Mouse (Mus musculus) lung, postnatal 0 days (tissue): ENCODE results near the gene Nup88. TPM values are rescaled to one million over a fixed set of nuclear protein-coding genes. Genes with fewer than 3 reads are reported as not detected.

Experiments
- ATAC-seq: fragments of 200-750 bp; cut with Nextera tagmentation; 2 replicates; pipeline ENCODE4 v1.8.0; 2017; ENCODE audit warnings: moderate library complexity
- DNase-seq: peaks from one replicate; pipeline ENCODE4 v3.0.0-alpha.2; 2016; ENCODE audit warnings: low spot score
- H3K27ac ChIP-seq: fragments of 300-500 bp; sonication (generic); 2 replicates; pipeline ENCODE4 v1.5.1; 2014; ENCODE audit warnings: antibody characterized with exemption, mild to moderate bottlenecking, low read length, mixed read lengths
- H3K27me3 ChIP-seq: fragments of 300-500 bp; sonication (generic); replicated peaks from 2 replicates; pipeline ENCODE4 v1.6.1; 2014; ENCODE audit warnings: low read length, mixed read lengths; ENCODE audit not compliant: insufficient read depth
- H3K36me3 ChIP-seq: fragments of 300-500 bp; sonication (generic); 2 replicates; pipeline ENCODE4 v1.6.1; 2014; ENCODE audit warnings: low read length, mixed read lengths; ENCODE audit not compliant: insufficient read depth
- H3K4me1 ChIP-seq: fragments of 300-500 bp; sonication (generic); 2 replicates; pipeline ENCODE4 v1.6.1; 2014; ENCODE audit warnings: antibody characterized with exemption, low read depth, low read length, mixed read lengths; ENCODE audit not compliant: insufficient read depth
- H3K4me2 ChIP-seq: fragments of 300-500 bp; sonication (generic); replicated peaks from 2 replicates; pipeline ENCODE4 v1.6.1; 2014; ENCODE audit warnings: low read depth, mild to moderate bottlenecking, low read length, moderate library complexity, mixed read lengths
- H3K4me3 ChIP-seq: fragments of 300-500 bp; sonication (generic); 2 replicates; pipeline ENCODE4 v1.5.1; 2014; ENCODE audit warnings: low read depth, low read length
- H3K9ac ChIP-seq: fragments of 300-500 bp; sonication (generic); replicated peaks from 2 replicates; pipeline ENCODE4 v1.6.1; 2014; ENCODE audit warnings: low read depth, mild to moderate bottlenecking
- H3K9me3 ChIP-seq: fragments of 300-500 bp; sonication (generic); 2 replicates; pipeline ENCODE4 v1.6.1; 2016; ENCODE audit warnings: low read length, mixed read lengths
- CTCF ChIP-seq: IDR thresholded peaks from 2 replicates; pipeline ENCODE4 v1.5.1; 2016; ENCODE audit warnings: antibody characterized with exemption, mild to moderate bottlenecking
- EP300 ChIP-seq: IDR thresholded peaks from 2 replicates; pipeline ENCODE4 v1.6.1; 2016; ENCODE audit warnings: antibody characterized with exemption, mild to moderate bottlenecking, control low read depth
- WGBS: fragments of 180-500 bp; shearing (Covaris S2); extraction: QIAGEN DNeasy Blood & Tissue Kit; methylation state at CpG from one replicate; pipeline ENCODE4 v1.1.7; 2014; 5-methylcytosine and 5-hydroxymethylcytosine counted together
- polyA plus RNA-seq: library from polyadenylated mRNA; unstranded; fragments of >200 nt; fragmentation: Nextera tagmentation; extraction: Ambion mirVana; gene quantifications from 2 replicates; pipeline ENCODE4 v1.2.1, GENCODE M21; 2015

The Nup88 gene
- 56.6 and 58.0 TPM in 2 replicates for polyA plus RNA-seq

GRCm38 (mm10) chr11:70969821-70970559 lies at the start of gene Nup88, which contains the start of gene Rpain:
Gene Nup88, minus strand, starts transcription at chr11:70969973.
Gene Rpain, plus strand, starts transcription at chr11:70970213.
- under 1% methylated on average over 43 of the region's 43 CpGs for WGBS
- TF ChIP-seq CTCF: 0 out of 2 replicates have a peak, but pooled peaks have one; percentile 1
- no peak for TF ChIP-seq EP300
- H3K27me3 ChIP-seq: no peaks in the 10 kb centered on the region
- DNase-seq: peak; percentile 99
- peak within 1 kb of the TSS; percentile 87 for H3K27ac ChIP-seq
- peaks cover 22% of the 10 kb centered on the region; the same call in 1 of the 2 replicates for H3K36me3 ChIP-seq
- peak within 1 kb of the TSS; percentile 90 for H3K4me3 ChIP-seq
- H3K9me3 ChIP-seq: no peaks in the 10 kb centered on the region
- no peaks in the 10 kb centered on the region for H3K4me1 ChIP-seq
- ATAC-seq: peak; percentile 96
- peak within 1 kb of the TSS; percentile 72 for H3K4me2 ChIP-seq
- peak within 1 kb of the TSS; percentile 76 for H3K9ac ChIP-seq

DNA sequence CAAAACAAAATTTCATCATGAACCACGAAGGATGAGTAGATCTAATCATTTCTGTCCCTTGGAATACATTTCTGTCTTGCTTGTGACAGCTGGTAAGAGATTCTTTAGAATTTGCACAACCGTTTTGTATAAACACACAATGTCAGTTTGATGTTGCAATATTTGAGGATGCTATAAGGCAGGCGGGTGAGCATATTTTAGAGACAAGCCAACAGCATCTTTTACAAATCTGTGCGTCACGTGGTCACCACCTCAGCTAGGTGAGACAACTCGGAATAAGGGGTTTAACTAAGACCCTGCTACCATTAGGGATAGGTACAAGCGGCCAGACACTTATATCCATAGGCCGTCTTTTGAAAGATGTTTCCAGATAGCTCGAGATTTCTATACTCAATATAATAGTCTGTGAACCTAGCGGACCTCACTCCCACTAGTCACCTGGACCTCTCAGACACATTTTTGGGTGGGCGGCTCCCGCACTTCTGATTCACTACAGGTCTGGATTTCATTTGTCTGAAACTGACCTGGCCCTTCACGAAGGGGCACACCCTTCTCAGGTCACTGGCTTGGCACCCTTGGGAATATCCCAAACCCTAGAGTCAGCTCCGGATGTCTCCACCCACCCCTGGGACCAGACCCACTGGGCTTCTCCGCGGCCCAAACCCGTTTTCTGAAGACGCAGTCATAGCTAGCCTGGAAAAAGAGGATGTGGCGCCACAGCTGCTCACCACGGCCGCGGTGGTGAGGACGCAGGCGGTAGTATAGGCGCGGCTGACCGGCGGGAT lies 48.8 kb upstream of the Nup88 start:
- Histone ChIP-seq H3K4me2 (peak overlapping the region; percentile 61), H3K27me3 (no peaks in the 10 kb centered on the region), H3K4me3 (peak overlapping the region; percentile 72), H3K9me3 (no peaks in the 10 kb centered on the region), H3K27ac (peak overlapping the region; percentile 77), H3K4me1 (0 out of 2 replicates have a peak, but pooled peaks cover 6% of the 10 kb centered on the region), H3K9ac (peak overlapping the region; percentile 64), H3K36me3 (no peaks in the 10 kb centered on the region)
- ATAC-seq (peak; percentile 11), DNase-seq (peak; percentile 62)
- WGBS: 4% methylated on average over 28 of the region's 28 CpGs
- TF ChIP-seq EP300 (no peak; the same call in 1 of the 2 replicates), CTCF (no peak)

GRCm38 (mm10) chr11:71017051-71017450 lies 47.3 kb upstream of the Nup88 start:
- WGBS: 89% methylated on average over 1 of the region's 1 CpGs
- 0 out of 2 replicates have a peak, but pooled peaks cover 3% of the 10 kb centered on the region for H3K36me3 ChIP-seq
- DNase-seq: no peak
- no peak overlapping the region for H3K27ac ChIP-seq
- no peak for ATAC-seq
- H3K4me3 ChIP-seq: no peak overlapping the region
- no peaks in the 10 kb centered on the region for H3K27me3 ChIP-seq
- TF ChIP-seq EP300: no peak
- 0 out of 2 replicates have a peak, but pooled peaks cover 6% of the 10 kb centered on the region for H3K4me1 ChIP-seq
- no peak overlapping the region for H3K9ac ChIP-seq
- no peaks in the 10 kb centered on the region for H3K9me3 ChIP-seq
- no peak overlapping the region for H3K4me2 ChIP-seq

DNA sequence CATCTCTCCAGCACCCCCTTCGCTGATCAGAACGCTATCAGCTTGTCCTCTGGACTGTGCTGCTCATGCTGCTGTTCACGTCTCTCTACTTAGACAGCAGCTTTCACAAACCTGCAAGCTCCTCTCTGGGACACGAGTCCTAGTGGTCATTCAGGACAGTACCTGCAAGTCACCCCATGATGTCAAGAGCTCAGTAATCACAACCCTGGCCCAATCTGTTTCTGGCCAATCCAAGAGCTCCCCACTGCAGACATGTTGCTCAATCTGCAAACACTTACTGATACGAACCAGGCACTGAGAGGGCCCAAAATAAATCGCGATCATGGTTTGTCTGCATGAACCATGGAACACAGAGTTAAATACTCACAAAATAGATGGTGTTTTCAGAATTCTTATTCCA lies 43.0 kb upstream of the Nup88 start:
- Histone ChIP-seq H3K9me3 (no peaks in the 10 kb centered on the region), H3K4me1 (0 out of 2 replicates have a peak, but pooled peaks cover 2% of the 10 kb centered on the region), H3K36me3 (peaks cover 13% of the 10 kb centered on the region; the same call in 1 of the 2 replicates), H3K9ac (no peak overlapping the region), H3K27ac (no peak overlapping the region), H3K4me3 (no peak overlapping the region), H3K4me2 (no peak overlapping the region), H3K27me3 (no peaks in the 10 kb centered on the region)
- DNase-seq: peak; percentile 64
- peak; percentile 51; the same call in 1 of the 2 replicates for TF ChIP-seq EP300
- peak; percentile 41; the same call in 1 of the 2 replicates for TF ChIP-seq CTCF
- peak; percentile 87 for ATAC-seq
- 69% methylated on average over 7 of the region's 7 CpGs for WGBS

DNA sequence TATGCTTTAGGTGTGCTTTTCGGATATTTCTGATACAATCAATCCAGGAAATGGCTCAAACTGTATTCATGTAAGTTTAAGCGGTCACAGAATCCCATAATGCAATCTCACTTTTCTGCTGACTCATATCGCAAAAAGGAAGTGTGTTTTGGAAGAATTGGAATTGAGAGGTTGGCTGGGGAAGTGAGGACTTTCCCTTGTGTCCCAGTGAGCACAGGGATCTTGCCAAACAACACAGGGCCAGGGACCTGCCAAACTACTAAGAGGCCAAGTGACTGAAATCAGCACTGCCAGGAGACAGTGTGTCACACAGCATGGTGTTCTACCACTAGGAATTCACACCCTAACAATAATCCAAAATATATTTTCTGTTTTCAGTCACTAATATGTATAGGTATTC lies 38.5 kb upstream of the Nup88 start:
- Histone ChIP-seq H3K36me3 (peaks cover 12% of the 10 kb centered on the region; the same call in 1 of the 2 replicates), H3K4me2 (no peak overlapping the region), H3K9ac (no peak overlapping the region), H3K27ac (no peak overlapping the region), H3K4me1 (peaks cover 4% of the 10 kb centered on the region), H3K4me3 (no peak overlapping the region), H3K9me3 (no peaks in the 10 kb centered on the region), H3K27me3 (no peaks in the 10 kb centered on the region)
- TF ChIP-seq CTCF: no peak
- no peak for TF ChIP-seq EP300
- ATAC-seq (no peak), DNase-seq (peak; percentile 36)
- 79% methylated on average over 3 of the region's 3 CpGs for WGBS

GRCm38 (mm10) chr11:71007831-71008230 lies 38.1 kb upstream of the Nup88 start:
- 68% methylated on average over 7 of the region's 7 CpGs for WGBS
- Histone ChIP-seq H3K36me3 (peaks cover 10% of the 10 kb centered on the region; the same call in 1 of the 2 replicates), H3K27ac (no peak overlapping the region), H3K9me3 (no peaks in the 10 kb centered on the region), H3K9ac (no peak overlapping the region), H3K4me1 (peaks cover 9% of the 10 kb centered on the region), H3K27me3 (no peaks in the 10 kb centered on the region), H3K4me3 (no peak overlapping the region), H3K4me2 (no peak overlapping the region)
- peak; percentile 37 for DNase-seq
- ATAC-seq: no peak
- TF ChIP-seq CTCF: no peak
- TF ChIP-seq EP300: peak; percentile 65
